Mouse (Mus musculus) limb, embryonic 10.5 days (tissue): ENCODE data around the gene Cln6. TPM values are rescaled to one million over a fixed set of nuclear protein-coding genes. Genes with fewer than 3 reads are reported as not detected.
"Not testable (repeated sequence)": the region's sequence is repeated elsewhere in the genome, so short reads cannot be mapped to it uniquely, and the experiment has no call there.

Source experiments
- DNase-seq: peaks from one replicate; pipeline ENCODE4 v3.0.0-alpha.2; 2017; ENCODE audit warnings: low spot score
- H3K27ac ChIP-seq: fragments of 300-500 bp; sonication (generic); 2 replicates; pipeline ENCODE4 v1.5.1; 2016; ENCODE audit warnings: mild to moderate bottlenecking
- H3K27me3 ChIP-seq: fragments of 300-500 bp; sonication (generic); 2 replicates; pipeline ENCODE4 v1.6.1; 2016; ENCODE audit warnings: low read depth, mild to moderate bottlenecking; ENCODE audit not compliant: poor library complexity, severe bottlenecking
- H3K36me3 ChIP-seq: fragments of 300-500 bp; sonication (generic); 2 replicates; pipeline ENCODE4 v1.6.1; 2016; ENCODE audit warnings: mild to moderate bottlenecking, moderate library complexity
- H3K4me1 ChIP-seq: fragments of 300-500 bp; sonication (generic); 2 replicates; pipeline ENCODE4 v1.6.1; 2016
- H3K4me3 ChIP-seq: fragments of 300-500 bp; sonication (generic); 2 replicates; pipeline ENCODE4 v1.5.1; 2016; ENCODE audit warnings: mild to moderate bottlenecking, moderate library complexity
- H3K9me3 ChIP-seq: fragments of 300-500 bp; sonication (generic); replicated peaks from 2 replicates; pipeline ENCODE4 v1.6.1; 2016; ENCODE audit warnings: mild to moderate bottlenecking
- WGBS: fragments of 180-500 bp; shearing (Covaris S2); methylation state at CpG from one replicate; pipeline ENCODE4 v1.1.7; 2016; 5-methylcytosine and 5-hydroxymethylcytosine counted together
- polyA plus RNA-seq: library from polyadenylated mRNA; unstranded; fragments of >200 nt; fragmentation: Nextera tagmentation; extraction: Ambion mirVana; gene quantifications from 2 replicates; pipeline ENCODE4 v1.2.1, GENCODE M21; 2016

The Cln6 gene
- polyA plus RNA-seq, 1 experiment from 2014 or later = 18.5 TPM

DNA sequence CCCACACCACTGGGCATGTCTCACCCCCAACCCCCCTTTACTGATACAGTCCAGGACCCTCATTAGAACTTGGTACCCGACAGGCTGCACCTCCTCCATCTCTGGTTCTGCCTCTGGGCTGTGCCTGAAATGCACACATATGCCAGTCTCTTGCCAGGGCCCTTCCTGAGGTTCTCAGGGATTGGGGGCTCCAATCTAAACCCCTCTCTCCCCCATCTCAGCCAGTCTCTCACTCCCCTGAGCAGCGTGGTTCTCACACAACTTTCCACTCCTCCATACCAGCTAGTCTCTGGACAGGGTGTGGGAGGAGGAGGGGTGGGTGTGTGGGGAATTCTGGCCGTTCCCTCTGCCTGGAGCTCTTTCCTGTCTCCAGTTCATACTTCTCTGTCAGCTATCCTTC lies 974 bp upstream of the Cln6 start:
- Histone ChIP-seq H3K27me3 (no peaks in the 10 kb centered on the region), H3K9me3 (no peaks in the 10 kb centered on the region), H3K4me1 (peaks cover 35% of the 10 kb centered on the region), H3K27ac (peak overlapping the region; percentile 98), H3K4me3 (peak overlapping the region; percentile 89), H3K36me3 (peaks cover 6% of the 10 kb centered on the region; the same call in 1 of the 2 replicates)
- WGBS = 63% methylated on average over 3 of the region's 3 CpGs
- no peak for DNase-seq

DNA sequence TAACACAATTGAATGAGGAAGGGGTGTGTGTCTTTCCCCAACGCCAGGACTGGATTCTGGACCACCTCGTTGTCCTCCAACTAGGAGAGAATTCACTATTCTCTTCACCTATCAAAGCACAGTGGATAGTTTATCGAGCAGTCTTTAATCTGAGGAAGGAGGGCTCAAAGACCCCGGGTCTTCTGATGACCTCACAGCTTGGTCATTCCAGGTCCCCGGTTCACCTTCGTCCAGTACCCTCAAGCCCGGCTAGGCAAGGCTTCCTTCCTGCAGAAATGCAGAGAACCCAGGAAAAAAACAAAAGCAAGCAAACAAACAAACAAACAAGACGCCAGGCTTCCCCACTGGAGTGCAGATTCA lies 459 bp upstream of the Cln6 start:
- H3K9me3 ChIP-seq = no peaks in the 10 kb centered on the region
- 15% methylated on average over 8 of the region's 8 CpGs for WGBS
- no peak for DNase-seq
- peaks cover 35% of the 10 kb centered on the region for H3K4me1 ChIP-seq
- no peaks in the 10 kb centered on the region for H3K27me3 ChIP-seq
- peak overlapping the region; percentile 89 for H3K4me3 ChIP-seq
- H3K27ac ChIP-seq = peak overlapping the region; percentile 98
- peaks cover 6% of the 10 kb centered on the region; the same call in 1 of the 2 replicates for H3K36me3 ChIP-seq

GRCm38 (mm10) chr9:62839172-62839770 lies 686 bp downstream of the Cln6 start:
- DNase-seq = no peak
- WGBS = 15% methylated on average over 14 of the region's 14 CpGs
- H3K4me3 ChIP-seq = peak overlapping the region; percentile 89
- H3K27me3 ChIP-seq = no peaks in the 10 kb centered on the region
- no peaks in the 10 kb centered on the region for H3K9me3 ChIP-seq
- peaks cover 6% of the 10 kb centered on the region; the same call in 1 of the 2 replicates for H3K36me3 ChIP-seq
- peak overlapping the region; percentile 98 for H3K27ac ChIP-seq
- H3K4me1 ChIP-seq = peaks cover 35% of the 10 kb centered on the region

DNA sequence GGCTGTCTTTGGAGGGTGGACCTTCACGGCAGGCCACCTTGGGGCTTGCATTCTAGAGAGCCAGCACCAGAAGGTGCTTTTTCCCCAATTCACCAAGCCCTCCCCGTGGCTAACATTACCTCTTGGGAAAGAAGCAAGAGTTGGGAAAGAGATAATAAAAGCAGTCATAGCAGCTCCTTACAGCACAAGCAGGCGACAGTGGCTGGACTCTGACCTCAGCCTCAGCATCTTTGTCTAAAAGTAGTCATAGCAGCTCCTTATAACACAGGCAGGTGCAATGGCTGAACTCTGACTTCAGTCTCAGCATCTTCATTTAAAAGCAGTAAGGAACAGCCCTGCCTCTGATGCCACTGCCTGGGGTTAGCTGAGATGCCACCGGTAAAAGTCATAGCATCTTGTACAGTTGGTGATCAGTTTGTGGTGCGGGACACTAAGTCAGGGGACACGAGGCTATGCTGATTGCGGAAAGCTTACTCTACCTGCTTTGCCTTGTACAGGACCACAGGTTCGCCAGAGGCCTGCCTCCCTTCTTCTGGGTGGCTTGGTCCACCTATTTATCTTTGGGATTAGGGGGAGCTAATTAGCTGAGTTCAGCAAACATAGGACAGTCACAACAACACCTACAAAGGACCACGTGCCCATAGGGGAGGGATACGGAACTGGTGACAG lies 4.9 kb downstream of the Cln6 start:
- H3K4me1 ChIP-seq = peaks cover 25% of the 10 kb centered on the region
- H3K4me3 ChIP-seq = no peak overlapping the region
- WGBS = 88% methylated on average over 10 of the region's 10 CpGs
- no peak overlapping the region for H3K27ac ChIP-seq
- no peaks in the 10 kb centered on the region for H3K27me3 ChIP-seq
- DNase-seq = no peak
- peaks cover 9% of the 10 kb centered on the region; the same call in 1 of the 2 replicates for H3K36me3 ChIP-seq
- no peaks in the 10 kb centered on the region for H3K9me3 ChIP-seq

DNA sequence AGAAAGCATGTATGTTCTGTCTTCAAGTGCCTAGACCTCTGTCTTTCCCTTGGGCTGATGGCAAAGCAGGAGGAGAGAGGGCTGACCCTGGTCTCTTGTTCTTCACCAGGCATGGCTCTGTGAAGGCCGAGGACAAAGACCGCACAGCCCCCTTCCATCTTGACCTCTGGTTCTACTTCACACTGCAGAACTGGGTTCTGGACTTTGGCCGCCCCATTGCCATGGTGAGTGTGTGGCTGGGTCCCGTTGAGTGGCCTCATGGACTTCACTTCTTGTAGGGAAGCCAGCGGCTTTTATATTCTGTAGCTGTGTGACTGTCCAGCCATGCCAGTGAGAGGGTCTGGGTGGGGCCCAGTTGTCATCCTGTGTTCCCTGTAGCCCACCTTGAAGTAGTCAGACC lies 5.9 kb downstream of the Cln6 start:
- Histone ChIP-seq H3K4me3 (no peak overlapping the region), H3K36me3 (peaks cover 14% of the 10 kb centered on the region)

DNA sequence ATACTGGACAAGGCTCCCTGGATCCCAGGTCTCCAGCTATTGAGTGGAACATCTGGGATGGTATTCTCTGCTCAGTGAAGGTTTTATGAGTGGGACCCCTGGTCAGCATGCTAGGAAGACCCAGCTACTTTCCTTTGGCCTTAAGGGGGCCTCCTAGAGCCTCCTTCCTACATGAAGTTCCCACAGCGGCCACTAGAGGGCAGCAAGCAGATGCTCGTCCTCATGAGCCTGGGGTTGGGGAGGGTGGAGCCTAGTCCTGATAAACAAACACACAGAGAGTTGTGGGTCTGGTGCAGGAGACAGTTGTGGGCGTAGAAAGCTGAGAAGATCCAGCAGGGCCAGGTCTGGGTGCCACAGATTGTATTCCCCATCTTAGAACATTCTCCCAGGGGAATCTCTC lies 9.1 kb downstream of the Cln6 start:
- Histone ChIP-seq H3K4me1 (peaks cover 25% of the 10 kb centered on the region), H3K27me3 (no peaks in the 10 kb centered on the region), H3K4me3 (no peak overlapping the region), H3K36me3 (peaks cover 21% of the 10 kb centered on the region), H3K9me3 (no peaks in the 10 kb centered on the region), H3K27ac (no peak overlapping the region)
- WGBS = 5% methylated on average over 3 of the region's 3 CpGs
- peak; percentile 96 for DNase-seq

More for the DNA sequence above, 5.9 kb downstream of the Cln6 start:
- no peaks in the 10 kb centered on the region for H3K9me3 ChIP-seq
- H3K27ac ChIP-seq = no peak overlapping the region
- peaks cover 19% of the 10 kb centered on the region for H3K4me1 ChIP-seq
- WGBS = 95% methylated on average over 5 of the region's 5 CpGs
- no peak for DNase-seq
- H3K27me3 ChIP-seq = no peaks in the 10 kb centered on the region

DNA sequence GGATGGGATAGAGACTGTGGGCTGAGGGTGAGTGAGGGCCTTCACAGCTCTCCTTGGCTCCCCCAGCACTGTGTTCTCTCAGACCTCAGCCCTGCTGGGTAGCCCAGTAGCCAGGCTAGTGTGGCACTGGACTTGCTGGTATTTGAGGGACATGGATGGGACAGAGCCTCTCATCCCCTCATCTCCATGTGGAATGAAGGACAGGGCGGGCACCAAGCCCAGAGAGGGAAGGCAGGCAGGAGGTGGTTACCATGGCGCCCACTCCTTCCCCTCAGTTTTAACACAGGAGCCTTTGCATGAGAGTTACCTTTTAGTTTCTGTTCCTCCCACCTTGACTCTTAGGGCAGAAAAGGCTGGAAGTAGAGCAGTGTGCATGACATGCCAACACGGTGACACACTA lies 10.1 kb downstream of the Cln6 start:
- Histone ChIP-seq H3K27ac (no peak overlapping the region), H3K27me3 (no peaks in the 10 kb centered on the region), H3K36me3 (peaks cover 21% of the 10 kb centered on the region), H3K4me3 (no peak overlapping the region), H3K4me1 (peaks cover 29% of the 10 kb centered on the region), H3K9me3 (no peaks in the 10 kb centered on the region)
- no peak for DNase-seq
- 90% methylated on average over 3 of the region's 3 CpGs for WGBS

- H3K27me3 ChIP-seq = no peaks in the 10 kb centered on the region
- peaks cover 49% of the 10 kb centered on the region for H3K4me1 ChIP-seq
- peak overlapping the region; percentile 43 for H3K27ac ChIP-seq
- H3K9me3 ChIP-seq = no peaks in the 10 kb centered on the region
- 89% methylated on average over 2 of the region's 2 CpGs for WGBS
- H3K36me3 ChIP-seq = peaks cover 20% of the 10 kb centered on the region
- H3K4me3 ChIP-seq = no peak overlapping the region
- no peak for DNase-seq
These were observed 13.0 kb downstream of the Cln6 start for GRCm38 (mm10) chr9:62851571-62851970.

DNA sequence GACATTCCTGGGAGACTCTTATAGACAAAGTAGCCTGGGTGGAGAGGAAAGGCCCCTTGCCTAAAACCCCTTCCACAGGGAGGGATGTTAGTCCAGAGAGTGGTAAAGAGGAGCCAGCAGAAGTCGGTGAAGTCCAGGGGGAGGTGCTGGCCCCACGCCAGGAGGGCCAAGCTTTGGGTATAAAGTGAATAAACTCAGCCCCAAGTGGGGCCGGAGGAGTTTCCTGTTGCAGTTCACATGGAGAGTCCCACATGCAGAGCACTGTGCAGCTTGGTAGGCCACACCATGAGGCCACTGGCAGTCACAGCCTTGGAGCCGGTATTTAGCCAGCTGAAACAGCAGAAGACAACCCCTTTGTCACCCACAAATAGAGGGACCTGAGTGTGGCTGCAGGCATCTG lies 15.9 kb downstream of the Cln6 start:
- WGBS = 74% methylated on average over 4 of the region's 4 CpGs
- no peak overlapping the region; the same call in 1 of the 2 replicates for H3K4me3 ChIP-seq
- no peaks in the 10 kb centered on the region for H3K27me3 ChIP-seq
- no peaks in the 10 kb centered on the region for H3K9me3 ChIP-seq
- DNase-seq = no peak
- peaks cover 13% of the 10 kb centered on the region for H3K36me3 ChIP-seq
- peaks cover 67% of the 10 kb centered on the region for H3K4me1 ChIP-seq
- peak overlapping the region; percentile 70 for H3K27ac ChIP-seq

- Histone ChIP-seq H3K36me3 (no peaks in the 10 kb centered on the region), H3K9me3 (no peaks in the 10 kb centered on the region), H3K27me3 (no peaks in the 10 kb centered on the region), H3K4me3 (peak overlapping the region; percentile 40), H3K27ac (peak overlapping the region; percentile 87), H3K4me1 (peaks cover 70% of the 10 kb centered on the region)
- no peak for DNase-seq
- WGBS = 76% methylated on average over 9 of the region's 9 CpGs
These were observed 18.6 kb downstream of the Cln6 start for GRCm38 (mm10) chr9:62857216-62857615.

DNA sequence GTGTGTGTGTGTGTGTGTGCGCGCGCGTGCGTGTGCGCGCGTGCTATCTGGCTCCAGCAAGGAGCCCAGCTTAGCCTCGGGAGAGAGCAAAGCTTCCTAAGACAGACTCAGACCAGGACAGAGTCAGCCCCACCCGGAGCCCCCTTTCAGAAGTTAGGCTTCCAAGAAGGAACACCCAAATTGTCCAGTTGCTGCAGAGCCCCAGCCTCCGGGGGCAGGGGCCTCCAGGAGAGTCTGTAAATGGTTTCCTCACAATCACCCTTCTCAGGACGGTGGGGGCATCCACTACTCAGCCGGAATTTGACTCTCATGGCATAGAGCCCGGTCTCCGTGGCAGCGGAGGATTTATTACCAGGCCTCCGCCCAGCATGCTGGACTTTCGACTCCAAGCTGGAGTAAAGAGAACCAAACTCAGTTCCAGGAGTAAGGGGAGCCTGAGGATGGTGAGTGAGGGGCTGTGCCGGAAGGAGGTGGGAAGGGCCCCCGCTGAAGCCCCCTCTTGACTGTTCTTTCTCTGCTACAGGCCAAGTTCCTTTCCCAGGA lies 19.2 kb downstream of the Cln6 start, which contains the start of gene Calml4:
TSS of gene Calml4 (plus strand) at position 362 of the 543 bp plus-strand sequence.
- Histone ChIP-seq H3K4me3 (peak within 1 kb of the TSS; percentile 40), H3K9me3 (no peaks in the 10 kb centered on the region), H3K36me3 (no peaks in the 10 kb centered on the region), H3K27ac (peak within 1 kb of the TSS; percentile 87), H3K4me1 (peaks cover 69% of the 10 kb centered on the region), H3K27me3 (no peaks in the 10 kb centered on the region)
- WGBS = 37% methylated on average over 20 of the region's 20 CpGs
- peak; percentile 74 for DNase-seq

DNA sequence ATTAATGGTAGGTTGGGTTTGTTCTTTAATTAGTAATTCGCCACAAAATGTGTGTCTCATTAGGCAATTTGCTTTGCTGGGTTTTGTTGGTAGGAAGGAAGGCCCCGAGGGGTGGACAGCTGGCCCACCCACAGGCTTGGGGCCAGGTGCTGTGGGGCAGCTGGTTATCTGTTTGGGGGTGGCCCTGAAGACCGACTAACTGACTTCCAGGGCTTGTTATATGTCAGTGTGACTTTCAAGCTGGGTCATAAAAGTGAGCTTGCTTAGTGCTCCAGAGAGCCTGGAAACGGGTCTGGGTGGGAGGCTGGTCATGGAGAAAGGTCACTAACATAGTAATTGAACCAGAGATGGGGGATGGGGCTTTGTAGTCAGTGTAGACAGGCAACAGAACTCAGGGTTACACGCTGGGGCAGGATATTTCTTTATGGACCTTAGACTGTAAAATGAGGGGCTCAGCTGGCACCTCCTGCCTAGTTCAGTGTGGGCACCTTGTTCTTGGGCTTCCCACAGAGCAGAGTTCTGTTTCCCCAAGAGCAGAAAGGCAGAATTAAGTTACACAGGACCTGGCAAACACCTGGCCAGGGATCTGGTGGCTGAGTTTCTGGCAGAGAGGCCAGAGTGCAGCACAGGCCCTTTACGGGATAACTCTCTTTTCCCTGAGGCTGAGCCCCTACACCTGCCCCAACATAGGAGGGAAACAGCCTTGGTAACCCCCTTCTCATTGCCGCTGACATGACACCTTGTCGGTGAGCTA lies 19.9 kb downstream of the Cln6 start:
- WGBS = 23% methylated on average over 8 of the region's 8 CpGs
- H3K27me3 ChIP-seq = no peaks in the 10 kb centered on the region
- no peaks in the 10 kb centered on the region for H3K9me3 ChIP-seq
- peak overlapping the region; percentile 40 for H3K4me3 ChIP-seq
- no peaks in the 10 kb centered on the region for H3K36me3 ChIP-seq
- H3K4me1 ChIP-seq = peaks cover 66% of the 10 kb centered on the region
- H3K27ac ChIP-seq = peak overlapping the region; percentile 87
- peak; percentile 80 for DNase-seq

GRCm38 (mm10) chr9:62860102-62860501 lies 21.5 kb downstream of the Cln6 start:
- Histone ChIP-seq H3K4me1 (peaks cover 54% of the 10 kb centered on the region), H3K27ac (peak overlapping the region; percentile 87)
- not testable (repeated sequence) for H3K36me3 ChIP-seq, DNase-seq, H3K4me3 ChIP-seq, H3K27me3 ChIP-seq, H3K9me3 ChIP-seq
- WGBS = 49% methylated on average over 7 of the region's 7 CpGs
